Mouse (Mus musculus): ENCODE data around the gene Hs3st2. TPM values are rescaled to one million over a fixed set of nuclear protein-coding genes. Genes with fewer than 3 reads are reported as not detected.
"Not testable (repeated sequence)": the region's sequence is repeated elsewhere in the genome, so short reads cannot be mapped to it uniquely, and the experiment has no call there.

The Hs3st2 gene
- polyA plus RNA-seq (2014; fragmentation: Nextera tagmentation; extraction: Ambion mirVana) = 0.07 and 0.27 TPM in 2 replicates

GRCm38 (mm10) chr7:121391225-121391983 is at the start of gene Hs3st2:
Gene Hs3st2, plus strand, starts transcription at chr7:121391859.
- no peak within 1 kb of the TSS for H3K9ac ChIP-seq (ENCODE audit: low read length)
- 7% methylated on average over 18 of the region's 22 CpGs for WGBS
- ATAC-seq (ENCODE audit: insufficient number of reproducible peaks, low FRiP score, low TSS enrichment, low read depth) = peak; percentile 74
- peaks cover 4% of the 10 kb centered on the region; the same call in 1 of the 2 replicates for H3K4me1 ChIP-seq (ENCODE audit: control insufficient read depth, insufficient read depth, low read length)
- H3K27ac ChIP-seq (replicated peaks; ENCODE audit: low read depth, low read length) = no peak within 1 kb of the TSS
- no peaks in the 10 kb centered on the region for H3K36me3 ChIP-seq (ENCODE audit: control insufficient read depth, insufficient read depth, low read length)
- H3K27me3 ChIP-seq (ENCODE audit: control insufficient read depth, insufficient read depth, low read length) = peaks cover 37% of the 10 kb centered on the region
- peak within 1 kb of the TSS; percentile 40 for H3K4me2 ChIP-seq (ENCODE audit: low read depth, severe bottlenecking)
- no peaks in the 10 kb centered on the region for H3K9me3 ChIP-seq (ENCODE audit: control insufficient read depth, low read length)
- peak; percentile 87 for DNase-seq (ENCODE audit: low spot score)
- peak within 1 kb of the TSS; percentile 14; the same call in 1 of the 2 replicates for H3K4me3 ChIP-seq (ENCODE audit: low read depth, low read length)

- 73% methylated on average over 3 of the region's 3 CpGs for WGBS
- Histone ChIP-seq H3K4me3 (ENCODE audit: low read depth, low read length) (no peak overlapping the region), H3K9ac (ENCODE audit: low read length) (no peak overlapping the region), H3K27me3 (ENCODE audit: control insufficient read depth, insufficient read depth, low read length) (no peaks in the 10 kb centered on the region), H3K4me1 (ENCODE audit: control insufficient read depth, insufficient read depth, low read length) (no peaks in the 10 kb centered on the region), H3K4me2 (ENCODE audit: low read depth, severe bottlenecking) (no peak overlapping the region), H3K36me3 (ENCODE audit: control insufficient read depth, insufficient read depth, low read length) (no peaks in the 10 kb centered on the region), H3K9me3 (ENCODE audit: control insufficient read depth, low read length) (no peaks in the 10 kb centered on the region), H3K27ac (replicated peaks; ENCODE audit: low read depth, low read length) (no peak overlapping the region)
- DNase-seq (ENCODE audit: low spot score) (no peak), ATAC-seq (ENCODE audit: insufficient number of reproducible peaks, low FRiP score, low TSS enrichment, low read depth) (no peak)
These were observed 43.2 kb upstream of the Hs3st2 start for GRCm38 (mm10) chr7:121348284-121348963.

GRCm38 (mm10) chr7:121351688-121352087 is 40.0 kb upstream of the Hs3st2 start:
- Histone ChIP-seq H3K9ac (ENCODE audit: low read length) (no peak overlapping the region), H3K9me3 (ENCODE audit: control insufficient read depth, low read length) (no peaks in the 10 kb centered on the region), H3K4me3 (ENCODE audit: low read depth, low read length) (no peak overlapping the region), H3K36me3 (ENCODE audit: control insufficient read depth, insufficient read depth, low read length) (no peaks in the 10 kb centered on the region), H3K4me2 (ENCODE audit: low read depth, severe bottlenecking) (no peak overlapping the region), H3K27me3 (ENCODE audit: control insufficient read depth, insufficient read depth, low read length) (no peaks in the 10 kb centered on the region), H3K27ac (replicated peaks; ENCODE audit: low read depth, low read length) (no peak overlapping the region), H3K4me1 (ENCODE audit: control insufficient read depth, insufficient read depth, low read length) (no peaks in the 10 kb centered on the region)
- 82% methylated on average over 2 of the region's 2 CpGs for WGBS
- no peak for ATAC-seq (ENCODE audit: insufficient number of reproducible peaks, low FRiP score, low TSS enrichment, low read depth)
- DNase-seq (ENCODE audit: low spot score) = no peak

- H3K27me3 ChIP-seq (ENCODE audit: control insufficient read depth, insufficient read depth, low read length); DNase-seq (ENCODE audit: low spot score); H3K4me3 ChIP-seq (ENCODE audit: low read depth, low read length); H3K9ac ChIP-seq (ENCODE audit: low read length); H3K27ac ChIP-seq (replicated peaks; ENCODE audit: low read depth, low read length); H3K36me3 ChIP-seq (ENCODE audit: control insufficient read depth, insufficient read depth, low read length); H3K9me3 ChIP-seq (ENCODE audit: control insufficient read depth, low read length); H3K4me2 ChIP-seq (ENCODE audit: low read depth, severe bottlenecking); H3K4me1 ChIP-seq (ENCODE audit: control insufficient read depth, insufficient read depth, low read length); ATAC-seq (ENCODE audit: insufficient number of reproducible peaks, low FRiP score, low TSS enrichment, low read depth): not testable (repeated sequence)
- WGBS = 91% methylated on average over 6 of the region's 6 CpGs
These were observed 30.2 kb upstream of the Hs3st2 start for GRCm38 (mm10) chr7:121361448-121361847.

- ATAC-seq (ENCODE audit: insufficient number of reproducible peaks, low FRiP score, low TSS enrichment, low read depth) = no peak
- Histone ChIP-seq H3K9me3 (ENCODE audit: control insufficient read depth, low read length) (no peaks in the 10 kb centered on the region), H3K27ac (replicated peaks; ENCODE audit: low read depth, low read length) (no peak overlapping the region), H3K27me3 (ENCODE audit: control insufficient read depth, insufficient read depth, low read length) (no peaks in the 10 kb centered on the region), H3K9ac (ENCODE audit: low read length) (no peak overlapping the region), H3K4me2 (ENCODE audit: low read depth, severe bottlenecking) (no peak overlapping the region), H3K4me3 (ENCODE audit: low read depth, low read length) (no peak overlapping the region), H3K36me3 (ENCODE audit: control insufficient read depth, insufficient read depth, low read length) (no peaks in the 10 kb centered on the region), H3K4me1 (ENCODE audit: control insufficient read depth, insufficient read depth, low read length) (no peaks in the 10 kb centered on the region)
- 84% methylated on average over 7 of the region's 7 CpGs for WGBS
- DNase-seq (ENCODE audit: low spot score) = no peak
These were observed 26.1 kb upstream of the Hs3st2 start for GRCm38 (mm10) chr7:121365584-121365983.

- no peak for ATAC-seq (ENCODE audit: insufficient number of reproducible peaks, low FRiP score, low TSS enrichment, low read depth)
These were observed 24.5 kb upstream of the Hs3st2 start for GRCm38 (mm10) chr7:121367185-121367584.

GRCm38 (mm10) chr7:121371990-121372389 is 19.7 kb upstream of the Hs3st2 start:
- ATAC-seq (ENCODE audit: insufficient number of reproducible peaks, low FRiP score, low TSS enrichment, low read depth) (no peak), DNase-seq (ENCODE audit: low spot score) (no peak)
- Histone ChIP-seq H3K4me1 (ENCODE audit: control insufficient read depth, insufficient read depth, low read length) (no peaks in the 10 kb centered on the region), H3K36me3 (ENCODE audit: control insufficient read depth, insufficient read depth, low read length) (no peaks in the 10 kb centered on the region), H3K9ac (ENCODE audit: low read length) (no peak overlapping the region), H3K9me3 (ENCODE audit: control insufficient read depth, low read length) (no peaks in the 10 kb centered on the region), H3K27me3 (ENCODE audit: control insufficient read depth, insufficient read depth, low read length) (no peaks in the 10 kb centered on the region), H3K27ac (replicated peaks; ENCODE audit: low read depth, low read length) (no peak overlapping the region), H3K4me2 (ENCODE audit: low read depth, severe bottlenecking) (no peak overlapping the region), H3K4me3 (ENCODE audit: low read depth, low read length) (no peak overlapping the region)
- 87% methylated on average over 7 of the region's 7 CpGs for WGBS

More at GRCm38 (mm10) chr7:121367185-121367584, 24.5 kb upstream of the Hs3st2 start:
- Histone ChIP-seq H3K27ac (replicated peaks; ENCODE audit: low read depth, low read length) (no peak overlapping the region), H3K9ac (ENCODE audit: low read length) (no peak overlapping the region), H3K9me3 (ENCODE audit: control insufficient read depth, low read length) (no peaks in the 10 kb centered on the region), H3K4me1 (ENCODE audit: control insufficient read depth, insufficient read depth, low read length) (no peaks in the 10 kb centered on the region), H3K4me3 (ENCODE audit: low read depth, low read length) (no peak overlapping the region), H3K4me2 (ENCODE audit: low read depth, severe bottlenecking) (no peak overlapping the region), H3K27me3 (ENCODE audit: control insufficient read depth, insufficient read depth, low read length) (no peaks in the 10 kb centered on the region), H3K36me3 (ENCODE audit: control insufficient read depth, insufficient read depth, low read length) (no peaks in the 10 kb centered on the region)
- WGBS = 94% methylated on average over 6 of the region's 6 CpGs
- DNase-seq (ENCODE audit: low spot score) = no peak

- 62% methylated on average over 6 of the region's 6 CpGs for WGBS
- ATAC-seq (ENCODE audit: insufficient number of reproducible peaks, low FRiP score, low TSS enrichment, low read depth) = no peak
- H3K9ac ChIP-seq (ENCODE audit: low read length) = no peak overlapping the region
- no peak overlapping the region for H3K4me3 ChIP-seq (ENCODE audit: low read depth, low read length)
- no peaks in the 10 kb centered on the region for H3K36me3 ChIP-seq (ENCODE audit: control insufficient read depth, insufficient read depth, low read length)
- no peak overlapping the region for H3K27ac ChIP-seq (replicated peaks; ENCODE audit: low read depth, low read length)
- DNase-seq (ENCODE audit: low spot score) = no peak
- H3K4me2 ChIP-seq (ENCODE audit: low read depth, severe bottlenecking) = no peak overlapping the region
- no peaks in the 10 kb centered on the region for H3K9me3 ChIP-seq (ENCODE audit: control insufficient read depth, low read length)
- H3K27me3 ChIP-seq (ENCODE audit: control insufficient read depth, insufficient read depth, low read length) = no peaks in the 10 kb centered on the region
- H3K4me1 ChIP-seq (ENCODE audit: control insufficient read depth, insufficient read depth, low read length) = no peaks in the 10 kb centered on the region
These were observed 16.2 kb upstream of the Hs3st2 start for GRCm38 (mm10) chr7:121375456-121375855.
